Mouse (Mus musculus) heart, postnatal 0 days (tissue): ENCODE data around the gene Pum2.

Source experiments
- CTCF ChIP-seq: IDR thresholded peaks from 2 replicates; pipeline ENCODE4 v1.5.1; 2016; ENCODE audit warnings: antibody characterized with exemption, control low read depth, low read depth
- EP300 ChIP-seq: IDR thresholded peaks from 2 replicates; pipeline ENCODE4 v1.6.1; 2016; ENCODE audit warnings: antibody characterized with exemption, low read depth

DNA sequence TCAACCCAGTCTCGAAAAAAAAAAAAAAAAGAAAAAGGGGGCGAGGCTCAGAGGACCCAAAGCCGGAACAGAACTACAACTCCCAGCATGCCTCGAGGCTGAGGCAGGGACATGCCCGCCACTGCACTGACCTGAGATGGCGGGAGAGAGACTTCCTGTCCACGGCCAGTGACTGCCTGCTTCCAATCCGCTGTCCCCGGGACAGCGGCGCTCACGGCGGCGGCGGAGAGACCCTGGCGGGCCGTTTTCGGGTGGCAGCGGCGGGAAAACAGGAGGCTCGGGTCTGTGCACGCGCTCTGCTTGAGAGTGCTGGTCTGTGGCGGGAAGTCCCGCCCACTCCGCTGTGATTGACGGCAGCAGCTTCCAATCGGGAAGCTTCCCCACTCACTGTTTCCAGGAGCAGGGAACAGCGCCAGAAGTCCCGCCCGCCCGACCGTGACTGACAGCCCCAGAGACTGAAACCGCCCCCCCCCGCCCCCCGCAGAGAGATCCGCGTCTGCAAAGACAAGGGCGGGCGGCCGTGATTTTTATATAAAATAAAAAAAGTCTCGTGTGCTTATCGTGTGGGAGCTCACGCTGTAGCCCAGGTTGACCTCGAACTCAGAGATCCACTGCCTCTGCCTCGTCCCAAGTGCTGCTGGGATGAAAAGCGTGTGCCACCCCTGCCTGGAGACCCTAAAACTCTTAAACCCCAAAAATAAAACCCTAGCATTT, 33.1 kb upstream of the Pum2 start:
- TF ChIP-seq CTCF (0 out of 2 replicates have a peak, but pooled peaks have one; percentile 8), EP300 (no peak)
